Mouse (Mus musculus) MEL (cell line): ENCODE measurements around the gene Pigf. TPM values are rescaled to one million over a fixed set of nuclear protein-coding genes. Genes with fewer than 3 reads are reported as not detected.

Experiments
- DNase-seq: peaks from one replicate; pipeline ENCODE4 v3.0.0; 2011; ENCODE audit warnings: low read depth, low spot score
- H3K27ac ChIP-seq: 2 replicates; pipeline ENCODE4 v1.5.1; 2012; ENCODE audit warnings: low read depth, mild to moderate bottlenecking, control low read depth, low read length, moderate library complexity; ENCODE audit not compliant: control insufficient read depth
- H3K27me3 ChIP-seq, 2 experiments: fragments of 150-350 bp in 1 of 2; sonication (generic) in 1 of 2; 2 replicates each; pipeline ENCODE4 v1.6.1; 2012; ENCODE audit warnings: low read length in 2 of 2, mild to moderate bottlenecking in 2 of 2, improper control_type of control experiment in 1 of 2, moderate library complexity in 1 of 2; ENCODE audit not compliant: insufficient read depth in 2 of 2, control insufficient read depth in 1 of 2
- H3K36me3 ChIP-seq, 2 experiments: 2 replicates each; pipeline ENCODE4 v1.6.1; 2012 to 2014; ENCODE audit warnings: low read length in 2 of 2, improper control_type of control experiment in 1 of 2, inconsistent platforms in 1 of 2, mild to moderate bottlenecking in 1 of 2; ENCODE audit not compliant: insufficient read depth in 2 of 2, control insufficient read depth in 1 of 2
- H3K4me1 ChIP-seq, 2 experiments: fragments of 150-350 bp in 1 of 2; sonication (generic) in 1 of 2; 2 replicates each; pipeline ENCODE4 v1.6.1; 2012; ENCODE audit warnings: low read length in 2 of 2, improper control_type of control experiment in 1 of 2, mild to moderate bottlenecking in 1 of 2; ENCODE audit not compliant: insufficient read depth in 2 of 2, control insufficient read depth in 1 of 2
- H3K4me3 ChIP-seq, 2 experiments: fragments of 150-350 bp in 1 of 2; sonication (generic) in 1 of 2; 2 replicates each; pipeline ENCODE4 v1.5.1; 2012; ENCODE audit warnings: low read depth in 2 of 2, low read length in 2 of 2, mild to moderate bottlenecking in 2 of 2, moderate library complexity in 2 of 2, control low read depth in 1 of 2, improper control_type of control experiment in 1 of 2; ENCODE audit not compliant: control insufficient read depth in 1 of 2, insufficient read depth in 1 of 2
- H3K79me2 ChIP-seq: 2 replicates; pipeline ENCODE4 v1.6.1; 2012; ENCODE audit warnings: mild to moderate bottlenecking, low read length, moderate library complexity; ENCODE audit not compliant: control insufficient read depth, poor library complexity, insufficient read depth
- H3K9ac ChIP-seq: 2 replicates; pipeline ENCODE4 v1.6.1; 2012; ENCODE audit warnings: low read depth, mild to moderate bottlenecking, control low read depth, low read length, moderate library complexity; ENCODE audit not compliant: control insufficient read depth, poor library complexity, severe bottlenecking
- H3K9me3 ChIP-seq: fragments of 150-350 bp; sonication (generic); replicated peaks from 2 replicates; pipeline ENCODE4 v1.6.1; 2012; ENCODE audit warnings: mild to moderate bottlenecking, low read length, improper control_type of control experiment, moderate library complexity; ENCODE audit not compliant: insufficient read depth
- E2F4 ChIP-seq: IDR thresholded peaks from 2 replicates; pipeline ENCODE4 v1.6.1; 2011; ENCODE audit warnings: low read depth, low read length, improper control_type of control experiment, borderline replicate concordance
- ELF1 ChIP-seq: IDR thresholded peaks from 2 replicates; pipeline ENCODE4 v1.6.1; 2014; ENCODE audit warnings: low read depth, mild to moderate bottlenecking, inconsistent platforms, low read length, improper control_type of control experiment, moderate library complexity
- ETS1 ChIP-seq: IDR thresholded peaks from 2 replicates; pipeline ENCODE4 v1.6.1; 2012; ENCODE audit warnings: low read depth, mild to moderate bottlenecking, inconsistent platforms, low read length, improper control_type of control experiment, moderate library complexity
- GABPA ChIP-seq: IDR thresholded peaks from 2 replicates; pipeline ENCODE4 v1.6.1; 2012; ENCODE audit warnings: low read depth, mild to moderate bottlenecking, inconsistent platforms, low read length, improper control_type of control experiment, moderate library complexity
- HCFC1 ChIP-seq: IDR thresholded peaks from 2 replicates; pipeline ENCODE4 v1.6.1; 2012; ENCODE audit warnings: low read depth, mild to moderate bottlenecking, inconsistent platforms, low read length, improper control_type of control experiment, moderate library complexity
- JUND ChIP-seq: IDR thresholded peaks from 2 replicates; pipeline ENCODE4 v1.6.1; 2011; ENCODE audit warnings: low read depth, mild to moderate bottlenecking, improper control_type of control experiment, low read length
- KAT2A ChIP-seq: conservative IDR thresholded peaks from 2 replicates; pipeline ENCODE4 v1.6.1; 2012; ENCODE audit warnings: low read depth, low read length, improper control_type of control experiment, inconsistent platforms
- MAX ChIP-seq: IDR thresholded peaks from 2 replicates; pipeline ENCODE4 v1.6.1; 2011; ENCODE audit warnings: low read length, improper control_type of control experiment
- MAZ ChIP-seq: IDR thresholded peaks from 2 replicates; pipeline ENCODE4 v1.6.1; 2012; ENCODE audit warnings: low read depth, mild to moderate bottlenecking, inconsistent platforms, low read length, improper control_type of control experiment
- MXI1 ChIP-seq: IDR thresholded peaks from 2 replicates; pipeline ENCODE4 v1.6.1; 2011; ENCODE audit warnings: mild to moderate bottlenecking, low read depth, low read length, improper control_type of control experiment
- MYC ChIP-seq: IDR thresholded peaks from 2 replicates; pipeline ENCODE4 v1.6.1; 2011; ENCODE audit warnings: low read depth, mild to moderate bottlenecking, low read length, improper control_type of control experiment, moderate library complexity
- NELFE ChIP-seq: IDR thresholded peaks from 2 replicates; pipeline ENCODE4 v1.6.1; 2011; ENCODE audit warnings: low read depth, low read length, improper control_type of control experiment
- NRF1 ChIP-seq: IDR thresholded peaks from 2 replicates; pipeline ENCODE4 v1.6.1; 2014; ENCODE audit warnings: low read depth, mild to moderate bottlenecking, inconsistent platforms, low read length, improper control_type of control experiment, moderate library complexity; ENCODE audit not compliant: poor library complexity, insufficient read depth, severe bottlenecking
- POLR2A ChIP-seq, 2 experiments: IDR thresholded peaks; 2 replicates each; pipeline ENCODE4 v1.6.1; 2011 to 2012; ENCODE audit warnings: low read length in 2 of 2, mild to moderate bottlenecking in 2 of 2, control low read depth in 1 of 2, improper control_type of control experiment in 1 of 2, low read depth in 1 of 2, moderate library complexity in 1 of 2; ENCODE audit not compliant: control insufficient read depth in 1 of 2, insufficient read depth in 1 of 2, poor library complexity in 1 of 2
- POLR2AphosphoS2 ChIP-seq: IDR thresholded peaks from 2 replicates; pipeline ENCODE4 v1.6.1; 2011; ENCODE audit warnings: low read length, improper control_type of control experiment
- RAD21 ChIP-seq: IDR thresholded peaks from 2 replicates; pipeline ENCODE4 v1.6.1; 2011; ENCODE audit warnings: mild to moderate bottlenecking, low read depth, low read length, improper control_type of control experiment
- RCOR1 ChIP-seq: IDR thresholded peaks from 2 replicates; pipeline ENCODE4 v1.6.1; 2012; ENCODE audit warnings: low read depth, mild to moderate bottlenecking, inconsistent platforms, low read length, improper control_type of control experiment
- SIN3A ChIP-seq: IDR thresholded peaks from 2 replicates; pipeline ENCODE4 v1.6.1; 2012; ENCODE audit warnings: low read length, improper control_type of control experiment, inconsistent platforms
- SMC3 ChIP-seq: IDR thresholded peaks from 2 replicates; pipeline ENCODE4 v1.6.1; 2011; ENCODE audit warnings: low read depth, low read length, improper control_type of control experiment
- TAL1 ChIP-seq: IDR thresholded peaks from 2 replicates; pipeline ENCODE4 v1.6.1; 2012; ENCODE audit warnings: mild to moderate bottlenecking, inconsistent platforms, low read length, moderate library complexity, mixed read lengths
- TBP ChIP-seq: IDR thresholded peaks from 2 replicates; pipeline ENCODE4 v1.8.0; 2011; ENCODE audit warnings: low read depth, low read length, improper control_type of control experiment
- TCF12 ChIP-seq: IDR thresholded peaks from 2 replicates; pipeline ENCODE4 v1.6.1; 2014; ENCODE audit warnings: low read depth, mild to moderate bottlenecking, inconsistent platforms, low read length, improper control_type of control experiment, moderate library complexity
- USF1 ChIP-seq: IDR thresholded peaks from 2 replicates; pipeline ENCODE4 v1.6.1; 2014; ENCODE audit warnings: low read depth, mild to moderate bottlenecking, inconsistent platforms, low read length, improper control_type of control experiment, moderate library complexity
- ZMIZ1 ChIP-seq: IDR thresholded peaks from 2 replicates; pipeline ENCODE4 v1.6.1; 2012; ENCODE audit warnings: low read depth, mild to moderate bottlenecking, inconsistent platforms, low read length, improper control_type of control experiment, moderate library complexity
- ZNF384 ChIP-seq: IDR thresholded peaks from 2 replicates; pipeline ENCODE4 v1.6.1; 2012; ENCODE audit warnings: low read depth, mild to moderate bottlenecking, inconsistent platforms, low read length, improper control_type of control experiment
- polyA plus RNA-seq, 2 experiments: library from polyadenylated mRNA; stranded (reverse) in 1 of 2; unstranded in 1 of 2; fragments of >175 nt in 1 of 2; fragments of >200 nt in 1 of 2; gene quantifications; 2 replicates each; pipeline versions ENCODE4 v1.2.1 to v1.2.4; 2012; ENCODE audit warnings: low replicate concordance in 2 of 2, low read depth in 1 of 2; ENCODE audit not compliant: insufficient read length in 2 of 2, insufficient read depth in 1 of 2, missing spikeins in 1 of 2
- total RNA-seq: library from RNA; depleted of rRNA; stranded (reverse); fragments of 300-350 nt; gene quantifications from 2 replicates; pipeline ENCODE4 v1.2.3, GENCODE M21; 2012; rRNA removed

Pigf gene
- total RNA-seq (24.1 and 24.8 TPM in 2 replicates), polyA plus RNA-seq (10 to 100 TPM in 1 of 2 experiments, not detected in 1; 19.2 TPM)

GRCm38 (mm10) chr17:87025269-87025949 lies at the start of gene Pigf, which contains the start of gene Cript:
Pigf (minus strand) TSS chr17:87025406.
Cript (plus strand) TSS chr17:87025550.
- Histone ChIP-seq H3K4me3 (peak within 1 kb of the TSS; percentile 75 to 83), H3K9ac (peak within 1 kb of the TSS; percentile 63), H3K4me1 (peaks cover 0 to 4% of the 10 kb centered on the region in 2 experiments; a peak in 3 of 4 replicates), H3K9me3 (no peaks in the 10 kb centered on the region), H3K27ac (peak within 1 kb of the TSS; percentile 2; the same call in 1 of the 2 replicates), H3K27me3 (no peaks in the 10 kb centered on the region), H3K36me3 (peaks cover 3 to 9% of the 10 kb centered on the region in 2 experiments; a peak in 2 of 4 replicates), H3K79me2 (peaks cover 3% of the 10 kb centered on the region)
- peak; percentile 98 for DNase-seq
- TF ChIP-seq ZMIZ1 (peak; percentile 58; the same call in 1 of the 2 replicates), NRF1 (peak; percentile 87), USF1 (no peak), TBP (peak; percentile 61; the same call in 1 of the 2 replicates), TAL1 (no peak), MXI1 (peak; percentile 92), HCFC1 (peak; percentile 90), SMC3 (no peak), MAZ (peak; percentile 83), SIN3A (peak; percentile 99), POLR2AphosphoS2 (peak; percentile 89), MYC (peak; percentile 50; the same call in 1 of the 2 replicates), ELF1 (peak; percentile 99), MAX (peak; percentile 67; the same call in 1 of the 2 replicates), ZNF384 (no peak), KAT2A (peak; percentile 52; the same call in 1 of the 2 replicates), POLR2A (IDR thresholded peaks at IDR 0.05; ENCODE audit: control insufficient read depth in 1 of 2, insufficient read depth in 1 of 2, low read depth in 1 of 2, low read length in 2 of 2, poor library complexity in 1 of 2) (peak in 1 of 2 experiments; percentile 81), TCF12 (0 out of 2 replicates have a peak, but pooled peaks have one; percentile 39), E2F4 (no peak; the same call in 1 of the 2 replicates), JUND (no peak), RAD21 (no peak), GABPA (no peak), ETS1 (0 out of 2 replicates have a peak, but pooled peaks have one; percentile 14), NELFE (peak; percentile 86), RCOR1 (0 out of 2 replicates have a peak, but pooled peaks have one; percentile 22)
- TF ChIP-seq, all 39 proteins: peak for 17
